Mouse (Mus musculus) liver, adult 2 months (tissue): ENCODE measurements around the gene Ppm1l.

Experiments used
- CTCF ChIP-seq: fragments of 200-500 bp; IDR thresholded peaks from 2 replicates; pipeline ENCODE4 v1.5.1; 2011; ENCODE audit warnings: low read depth, low read length, control low read depth
- POLR2A ChIP-seq: fragments of 200-500 bp; IDR thresholded peaks from 2 replicates; pipeline ENCODE4 v1.6.1; 2011; ENCODE audit warnings: low read length, control low read depth; ENCODE audit not compliant: insufficient read depth; ENCODE audit errors: extremely low read depth

DNA sequence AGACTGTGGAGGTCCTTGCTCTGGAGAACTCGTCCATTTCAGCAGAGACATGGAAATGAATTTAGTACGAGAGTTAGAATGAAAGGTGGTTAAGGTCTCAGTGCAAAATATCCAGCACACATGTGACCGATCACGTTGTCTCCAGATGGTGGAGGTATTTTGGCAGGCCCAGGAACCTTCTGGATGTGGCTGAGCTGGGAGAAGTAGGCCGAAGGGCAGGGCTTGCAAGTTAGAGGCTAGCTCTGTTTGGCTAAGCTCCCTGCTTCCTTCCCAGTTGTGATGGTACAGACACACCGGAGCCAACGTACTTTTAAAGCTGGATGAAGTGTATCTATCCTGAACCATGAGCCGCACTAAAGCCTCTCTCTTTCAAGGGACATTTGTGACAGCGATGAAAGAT is 76.4 kb downstream of the Ppm1l start:
- no peak for TF ChIP-seq CTCF
- TF ChIP-seq POLR2A = no peak
